Mouse (Mus musculus): ENCODE results near the gene Cdca7l. TPM values are rescaled to one million over a fixed set of nuclear protein-coding genes. Genes with fewer than 3 reads are reported as not detected.
"Not testable (repeated sequence)": the region's sequence is repeated elsewhere in the genome, so short reads cannot be mapped to it uniquely, and the experiment has no call there.

The Cdca7l gene
- polyA plus RNA-seq, 2 experiments from 2014 or later, result 32.9 to 35.5 TPM

DNA sequence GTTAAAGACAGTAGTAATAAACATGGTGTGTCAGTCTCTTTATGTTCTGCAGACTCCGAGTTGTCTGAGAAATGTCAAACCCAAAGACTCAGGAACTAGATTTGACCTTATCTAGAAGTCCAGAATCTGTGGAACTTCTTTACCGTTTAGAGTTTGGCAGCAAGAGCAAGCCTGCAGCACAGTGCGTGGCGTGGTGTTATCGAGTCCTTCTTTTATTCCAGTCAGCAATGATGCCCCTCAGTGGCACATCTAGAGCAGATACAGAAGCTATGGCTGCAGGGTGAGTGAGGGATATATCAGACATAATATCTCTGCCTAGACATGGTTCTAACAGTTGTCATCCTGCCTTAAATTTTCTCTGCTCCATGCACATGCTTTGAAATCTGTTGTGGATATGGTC lies 58.6 kb downstream of the Cdca7l start:
- ATAC-seq, result no peak

DNA sequence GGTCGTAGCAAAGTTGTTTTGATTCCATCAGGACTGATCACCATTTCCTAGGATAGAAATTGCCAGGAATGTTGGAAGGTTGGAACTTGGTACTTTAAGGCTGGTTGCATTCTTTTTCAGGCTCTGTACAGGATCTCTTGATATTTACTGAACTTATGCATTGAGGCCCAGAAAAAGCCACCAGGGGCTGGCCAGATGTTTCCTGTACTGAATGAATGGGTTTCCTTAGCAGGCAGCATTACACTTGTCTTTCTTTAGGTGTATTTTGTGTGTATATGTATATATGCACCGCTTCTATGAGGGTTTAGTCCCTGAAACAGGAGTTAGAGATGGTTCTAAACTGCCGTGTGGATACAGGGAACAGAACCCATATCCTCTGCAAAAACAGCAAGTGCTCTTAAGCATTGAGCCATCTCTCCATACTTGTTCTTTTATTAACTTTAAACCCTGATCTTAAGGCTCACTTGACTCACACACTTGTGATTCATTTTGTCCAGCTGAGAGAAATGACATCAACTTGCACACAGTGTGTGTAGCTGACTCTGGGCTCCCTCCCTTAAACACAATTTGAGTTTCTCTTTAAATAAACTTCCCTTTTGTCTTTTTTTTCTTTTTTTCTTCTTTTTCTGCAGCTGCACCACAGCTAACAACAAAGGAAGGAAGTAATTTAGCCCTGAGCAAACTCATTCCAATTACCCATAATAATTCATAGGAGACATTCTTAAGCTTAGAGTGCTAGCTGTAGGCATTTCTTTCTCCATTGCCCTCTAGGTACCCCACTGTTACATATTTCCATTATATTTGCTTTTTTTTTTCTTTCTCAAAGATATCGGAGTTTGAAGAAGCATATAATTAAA lies 63.8 kb downstream of the Cdca7l start:
- no peak for ATAC-seq

DNA sequence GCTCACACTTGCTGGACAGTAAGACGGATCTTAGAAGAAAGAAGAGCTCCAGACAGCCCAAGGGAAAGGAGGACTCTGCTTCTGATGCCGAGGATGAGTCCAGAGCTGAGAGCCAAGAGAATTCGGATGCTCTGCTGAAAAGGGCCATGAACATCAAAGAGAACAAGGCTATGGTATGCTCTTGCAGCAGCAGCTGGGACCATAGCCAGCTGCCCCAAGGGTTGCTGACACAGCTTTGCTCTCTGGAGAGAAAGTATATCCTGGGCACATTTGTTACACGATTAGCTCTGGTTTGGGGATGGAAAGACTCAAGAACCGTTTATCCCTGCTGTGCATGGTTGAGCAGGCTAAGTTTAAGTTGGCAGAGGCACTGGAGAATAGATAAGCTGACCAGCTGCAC lies 68.2 kb downstream of the Cdca7l start:
- no peak for ATAC-seq

DNA sequence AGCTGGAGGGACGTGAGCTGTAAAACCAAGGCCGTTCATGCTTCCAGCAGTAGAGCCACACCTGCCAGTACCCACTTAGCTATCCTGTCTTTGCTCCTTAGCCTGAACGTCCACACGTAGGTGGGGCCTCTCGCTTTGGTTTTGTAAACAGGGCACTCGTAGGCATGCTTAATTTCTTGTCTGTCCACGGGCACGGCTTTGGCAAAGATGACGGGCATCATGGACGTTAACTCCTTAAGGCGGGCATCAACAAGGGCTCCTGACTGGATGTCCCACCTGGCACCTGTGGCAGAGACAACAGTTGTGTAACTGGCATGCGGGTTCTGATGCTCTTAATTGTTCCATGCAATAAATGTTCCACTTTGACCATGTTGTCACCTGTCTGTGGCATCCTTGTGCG lies 74.3 kb downstream of the Cdca7l start:
- ATAC-seq, result no peak

DNA sequence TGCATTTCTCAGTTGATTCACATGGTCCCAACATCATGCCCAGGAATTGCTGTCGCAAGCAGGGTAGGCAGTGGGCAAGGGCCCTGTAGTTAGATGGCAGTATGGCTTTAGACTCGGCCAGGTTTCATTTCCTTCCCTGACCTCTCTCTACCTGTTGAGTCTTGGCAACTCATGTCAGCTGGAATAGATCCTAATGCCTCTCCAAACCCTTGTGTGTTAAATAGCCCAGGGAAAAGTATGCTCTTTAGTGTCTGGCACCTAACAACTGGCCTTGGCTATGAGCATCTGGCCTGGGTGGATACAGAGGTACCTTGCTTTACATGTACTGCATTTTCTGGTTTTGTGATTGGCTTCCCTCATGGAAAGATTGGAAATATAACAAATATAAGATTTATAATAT lies 80.5 kb downstream of the Cdca7l start:
- ATAC-seq, result no peak

DNA sequence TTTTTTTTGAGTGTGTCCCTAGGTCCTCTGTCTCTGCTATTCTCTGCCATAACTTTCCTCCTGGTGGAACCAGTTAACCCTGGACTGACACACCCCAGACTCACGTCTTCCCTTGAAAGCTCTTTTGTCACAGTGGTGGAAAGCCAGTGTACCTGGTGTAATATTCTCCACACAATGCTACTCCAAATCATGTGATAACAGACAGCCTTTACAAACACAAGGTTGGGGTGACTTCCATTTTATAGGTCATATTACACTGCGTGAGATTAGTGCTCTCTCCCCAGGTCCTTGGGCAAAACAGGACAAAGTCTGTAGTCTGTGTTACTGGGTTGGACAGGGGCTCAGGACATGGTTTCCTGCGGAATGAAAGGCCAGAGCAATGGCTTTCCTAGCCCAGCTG lies 83.3 kb downstream of the Cdca7l start:
- ATAC-seq, result no peak

DNA sequence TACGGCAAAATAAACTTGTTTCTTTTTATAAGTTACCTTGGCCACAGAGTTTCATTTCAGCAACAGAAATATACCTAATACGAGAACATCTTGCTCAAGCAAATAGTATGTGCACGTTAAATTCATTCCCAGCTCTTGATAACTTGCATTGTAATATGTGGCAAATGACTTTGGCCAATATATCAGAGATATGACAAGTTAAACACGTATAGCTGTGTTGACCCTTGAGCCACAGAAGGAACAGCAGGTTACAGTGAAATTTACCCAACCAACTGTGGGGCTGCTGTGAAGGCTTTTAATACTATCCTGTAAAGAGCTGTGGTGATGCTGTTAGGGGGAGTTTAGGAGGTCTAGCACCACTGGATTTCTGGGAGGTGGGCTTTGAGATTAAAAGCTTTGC lies 96.7 kb downstream of the Cdca7l start:
- ATAC-seq, result not testable (repeated sequence)

DNA sequence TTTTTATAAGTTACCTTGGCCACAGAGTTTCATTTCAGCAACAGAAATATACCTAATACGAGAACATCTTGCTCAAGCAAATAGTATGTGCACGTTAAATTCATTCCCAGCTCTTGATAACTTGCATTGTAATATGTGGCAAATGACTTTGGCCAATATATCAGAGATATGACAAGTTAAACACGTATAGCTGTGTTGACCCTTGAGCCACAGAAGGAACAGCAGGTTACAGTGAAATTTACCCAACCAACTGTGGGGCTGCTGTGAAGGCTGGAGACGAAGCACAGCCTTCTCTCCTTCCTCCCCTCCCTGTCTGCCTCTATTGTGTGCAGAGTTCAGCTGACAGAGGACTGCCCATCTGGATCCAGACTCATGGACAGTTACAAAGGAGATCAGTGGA lies 97.3 kb downstream of the Cdca7l start:
- not testable (repeated sequence) for ATAC-seq

DNA sequence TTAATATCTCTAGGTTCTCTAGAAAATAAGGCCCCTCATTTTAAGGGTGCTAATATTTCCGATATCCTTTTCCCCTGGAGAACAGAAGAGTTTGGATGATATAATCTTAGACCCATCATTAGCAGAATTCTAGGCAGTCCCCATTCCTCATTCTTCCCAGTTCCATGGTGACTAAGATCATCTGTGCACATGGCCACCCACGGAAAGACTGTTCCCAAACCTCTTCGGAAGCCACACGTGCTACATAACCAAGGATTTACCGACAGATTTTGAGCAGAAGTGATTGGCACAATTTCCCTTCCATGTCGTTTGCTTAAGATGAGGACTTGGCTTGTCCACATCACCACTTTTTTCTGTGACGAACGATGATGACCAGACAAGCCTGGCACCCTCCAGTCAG lies 99.6 kb downstream of the Cdca7l start:
- ATAC-seq, result no peak

DNA sequence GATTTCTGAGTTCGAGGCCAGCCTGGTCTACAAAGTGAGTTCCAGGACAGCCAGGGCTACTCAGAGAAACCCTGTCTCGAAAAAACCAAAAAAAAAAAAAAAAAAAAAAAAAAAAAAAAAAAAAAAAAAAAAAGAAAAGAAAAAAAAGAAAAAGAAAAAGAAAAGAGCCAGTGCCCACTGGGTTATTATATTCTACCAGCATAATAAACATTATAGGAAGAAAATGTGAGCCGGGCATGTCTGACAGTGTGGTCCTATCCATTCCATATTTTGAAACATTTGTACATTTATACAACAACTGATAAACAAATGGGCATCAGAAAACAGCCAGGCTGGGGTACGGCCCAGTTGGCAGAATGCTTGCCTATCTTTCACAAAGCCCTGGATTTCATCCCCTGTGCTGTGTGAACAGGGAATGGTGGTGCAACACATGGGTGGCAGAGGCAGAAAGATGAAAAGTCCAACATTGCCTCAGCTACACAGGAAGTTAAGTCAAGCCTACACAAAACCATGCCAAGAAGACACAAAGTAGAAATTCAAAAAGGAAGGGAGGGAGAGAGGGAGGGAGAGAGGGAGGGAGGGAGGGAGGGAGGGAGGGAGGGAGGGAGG lies 101.2 kb downstream of the Cdca7l start:
- ATAC-seq, result not testable (repeated sequence)

DNA sequence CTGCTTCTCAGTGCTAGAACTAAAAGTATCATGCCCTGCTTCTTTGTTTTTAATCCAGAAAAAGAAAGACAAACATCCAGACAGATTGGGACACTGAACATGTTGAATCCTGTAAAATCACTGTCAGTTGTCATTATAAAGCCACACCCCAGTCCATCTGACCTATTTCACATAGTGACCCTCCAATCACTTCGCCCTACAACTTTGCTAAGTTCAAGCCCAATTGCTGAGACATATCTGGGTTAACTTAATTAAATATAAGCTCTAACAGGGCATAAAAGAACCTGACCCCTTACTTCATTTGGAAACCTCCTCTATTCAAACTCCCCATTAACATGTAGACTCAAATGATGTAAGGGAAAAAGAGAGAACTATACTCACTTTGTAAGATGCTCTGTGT lies 107.3 kb downstream of the Cdca7l start:
- ATAC-seq, result no peak

DNA sequence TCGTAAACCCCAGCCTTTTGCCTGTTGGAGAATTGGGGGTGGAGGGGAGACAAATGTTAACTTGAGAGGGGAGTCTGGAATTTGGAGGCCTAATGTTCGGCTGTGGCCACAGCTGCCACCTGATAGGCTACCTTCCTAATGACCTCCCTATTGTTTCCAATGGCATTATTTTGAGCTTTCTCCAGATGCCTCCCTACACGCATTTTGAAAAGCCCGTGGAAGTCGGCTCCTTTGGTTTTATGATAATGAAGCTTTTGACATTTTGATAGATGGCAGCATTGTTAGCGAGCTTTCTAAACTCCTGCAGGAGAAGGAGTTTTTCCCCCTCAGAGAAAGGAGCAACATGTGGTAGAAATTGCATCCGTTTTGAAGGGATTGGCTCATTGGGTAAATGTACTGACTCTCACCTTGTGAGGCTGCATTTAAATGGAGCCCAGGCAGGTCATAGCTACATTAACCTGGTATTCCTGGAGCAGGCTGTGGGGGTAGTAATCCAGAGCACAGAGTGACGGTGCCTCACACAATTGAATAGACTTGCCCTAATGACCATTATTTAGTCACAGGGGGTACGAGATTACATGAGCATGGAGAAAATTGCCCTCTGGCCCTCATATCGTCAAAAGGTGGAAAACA lies 110.6 kb downstream of the Cdca7l start:
- ATAC-seq, result no peak

DNA sequence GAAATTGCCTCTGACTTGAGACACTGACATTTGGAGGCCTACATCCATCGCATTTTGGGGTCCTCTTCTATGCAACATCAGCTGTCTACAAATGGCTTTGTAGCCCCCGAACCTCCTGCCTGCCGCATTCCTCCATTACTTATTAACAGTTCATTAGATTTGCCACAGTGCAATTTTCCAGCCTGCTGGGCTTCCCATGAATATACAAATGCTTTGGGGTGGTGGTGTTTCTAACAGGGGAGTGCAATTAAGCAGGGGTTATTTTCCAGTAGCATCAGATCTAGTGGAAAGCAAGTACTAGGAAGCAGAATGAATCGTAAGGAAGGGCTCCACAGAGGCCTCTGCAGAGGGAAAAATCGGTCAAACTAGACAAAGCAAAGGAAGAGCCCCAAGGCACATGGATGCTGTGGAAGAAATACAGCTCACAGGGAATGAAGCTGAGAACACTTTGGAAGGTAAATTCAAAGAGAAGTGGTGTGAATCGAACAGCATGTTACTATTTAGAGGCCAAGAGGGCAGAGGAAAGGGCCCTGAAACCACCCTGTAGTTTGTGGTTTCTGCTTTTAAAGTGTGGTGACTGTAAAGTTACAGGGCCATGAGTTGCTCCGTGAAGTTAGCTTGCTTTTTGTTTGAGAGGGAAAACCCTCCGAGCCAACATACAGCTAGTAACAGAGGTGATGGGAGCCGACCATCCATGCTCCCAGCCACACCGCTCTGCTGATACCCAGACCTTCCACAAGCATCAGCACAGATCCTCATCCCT lies 111.9 kb downstream of the Cdca7l start:
- no peak for ATAC-seq

Data from CD4-positive, CD25-positive, alpha-beta regulatory T cell, adult 4 months (primary cell).